Mouse (Mus musculus): ENCODE data around the gene D5Ertd579e.
A peak's percentile ranks its signal among the peaks of the same experiment; 100 is the strongest.

D5Ertd579e gene

DNA sequence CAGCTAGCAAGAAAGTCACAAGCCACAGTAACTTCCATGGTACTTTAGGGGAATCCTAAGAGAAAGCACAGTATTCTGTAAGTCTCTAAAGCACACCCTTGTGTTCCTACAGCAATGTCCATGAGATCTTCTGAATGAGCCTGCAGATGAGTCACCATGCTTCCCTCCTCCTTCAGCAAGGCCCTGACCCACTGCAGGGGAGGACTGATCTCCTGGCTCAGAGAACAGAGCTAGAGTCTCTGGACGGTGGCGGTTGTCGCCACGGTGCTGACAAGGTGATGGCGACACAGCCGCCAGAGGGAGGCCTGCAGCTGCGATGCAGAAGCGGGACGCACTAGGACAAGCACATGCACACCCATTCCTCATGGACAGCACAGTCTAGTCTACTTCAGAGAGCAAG lies 93.8 kb downstream of the D5Ertd579e start:
- no peak for DNase-seq (ENCODE audit: low spot score)

GRCm38 (mm10) chr5:36601492-36601891 lies 94.3 kb downstream of the D5Ertd579e start:
- DNase-seq (ENCODE audit: low spot score) = no peak

DNA sequence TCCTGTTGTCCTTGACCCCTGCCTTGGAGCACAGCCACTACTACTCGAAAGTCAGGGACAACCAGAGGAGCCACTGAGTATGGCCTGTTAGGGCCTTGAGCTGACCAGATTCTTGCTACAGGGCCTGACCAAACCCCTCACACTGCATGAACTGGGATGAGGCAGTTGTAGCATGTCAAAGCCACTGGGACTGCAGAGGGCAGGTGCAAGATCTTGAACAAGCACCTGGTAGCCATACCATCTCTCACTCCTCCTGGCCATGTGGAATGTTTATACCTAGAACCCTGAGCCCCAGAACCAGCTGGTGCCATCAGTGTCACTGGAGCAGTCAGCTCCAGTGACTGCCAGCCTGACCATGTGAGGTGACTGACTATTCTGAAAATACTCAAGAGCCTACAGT lies 96.9 kb downstream of the D5Ertd579e start:
- DNase-seq (ENCODE audit: low spot score) = no peak

- no peak for DNase-seq (ENCODE audit: low spot score)
Observed at GRCm38 (mm10) chr5:36597653-36598052, 98.2 kb downstream of the D5Ertd579e start.

GRCm38 (mm10) chr5:36596225-36596624 lies 99.6 kb downstream of the D5Ertd579e start:
- no peak for DNase-seq (ENCODE audit: low spot score)

- DNase-seq (ENCODE audit: low spot score) = no peak
Observed at GRCm38 (mm10) chr5:36595115-36595514, 100.7 kb downstream of the D5Ertd579e start.

DNA sequence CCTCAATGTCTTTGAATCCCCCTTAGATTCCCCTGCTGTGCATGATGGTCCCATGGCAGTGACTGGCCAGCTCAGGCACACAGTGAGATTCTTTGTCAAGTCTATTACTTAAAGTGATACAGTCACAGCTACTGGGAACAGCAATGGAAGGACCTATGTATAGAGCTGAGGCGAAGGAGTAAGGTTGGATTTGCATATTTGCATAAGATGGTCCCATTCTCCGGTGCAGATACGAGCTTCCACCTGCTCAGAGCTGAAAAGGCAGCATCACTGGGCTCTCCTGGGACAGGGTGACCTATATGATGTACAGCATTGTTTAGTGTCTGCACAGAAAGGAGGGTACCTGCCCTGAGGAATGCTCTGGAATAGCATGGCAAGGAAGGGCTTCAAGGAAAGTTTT lies 101.5 kb downstream of the D5Ertd579e start:
- no peak for DNase-seq (ENCODE audit: low spot score)

DNA sequence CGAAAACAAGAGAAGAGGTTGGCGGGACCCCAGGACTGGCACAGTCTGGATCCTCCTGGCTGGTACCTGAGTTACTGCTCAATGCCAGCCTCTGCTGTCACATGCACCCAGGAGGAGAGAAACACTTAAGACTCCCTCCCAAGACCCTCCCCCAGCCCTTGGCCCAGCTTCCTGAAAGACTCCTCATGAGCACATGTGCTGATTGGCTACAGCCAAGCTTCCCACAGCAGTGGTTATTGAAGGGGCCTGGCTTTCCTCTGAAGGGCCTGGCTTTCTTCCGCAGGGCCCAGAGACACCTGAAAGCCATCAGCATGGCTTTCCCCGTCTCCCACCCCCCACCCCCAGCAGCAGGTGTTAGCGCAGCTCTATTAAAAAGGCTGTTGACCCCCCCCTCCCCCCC lies 102.6 kb downstream of the D5Ertd579e start, which contains the start of gene Tbc1d14:
Gene Tbc1d14 (minus strand): TSS at position 101 of the 400 bp plus-strand sequence.
- no peak for DNase-seq (ENCODE audit: low spot score)

DNA sequence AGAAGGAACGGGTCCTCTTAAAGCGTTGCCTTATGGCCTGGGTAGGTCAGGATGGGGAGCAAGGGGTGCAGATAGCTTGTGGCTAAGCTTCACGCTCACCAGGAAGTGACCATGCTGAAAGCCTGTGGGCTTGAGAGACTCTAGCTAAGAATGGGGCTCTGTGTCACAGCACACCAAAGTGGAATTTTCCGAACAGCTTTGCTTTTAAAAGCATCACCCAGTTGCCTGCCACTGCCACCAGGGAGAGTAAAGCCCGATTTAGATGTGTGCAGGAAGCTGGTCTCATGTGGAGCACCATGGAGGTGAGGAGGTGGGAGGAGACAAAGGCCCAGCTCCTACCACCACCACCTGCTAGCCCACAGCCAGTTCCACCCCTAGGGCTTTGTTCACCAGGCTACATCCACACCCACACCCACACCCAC lies 105.3 kb downstream of the D5Ertd579e start:
- DNase-seq (ENCODE audit: low spot score) = no peak

GRCm38 (mm10) chr5:36584299-36584698 lies 111.5 kb downstream of the D5Ertd579e start:
- peak; percentile 13 for DNase-seq (ENCODE audit: low spot score)

- DNase-seq (ENCODE audit: low spot score) = peak; percentile 100
Observed at GRCm38 (mm10) chr5:36581924-36582642, 113.7 kb downstream of the D5Ertd579e start.

GRCm38 (mm10) chr5:36581259-36581923 lies 114.4 kb downstream of the D5Ertd579e start:
- DNase-seq (ENCODE audit: low spot score) = no peak

DNA sequence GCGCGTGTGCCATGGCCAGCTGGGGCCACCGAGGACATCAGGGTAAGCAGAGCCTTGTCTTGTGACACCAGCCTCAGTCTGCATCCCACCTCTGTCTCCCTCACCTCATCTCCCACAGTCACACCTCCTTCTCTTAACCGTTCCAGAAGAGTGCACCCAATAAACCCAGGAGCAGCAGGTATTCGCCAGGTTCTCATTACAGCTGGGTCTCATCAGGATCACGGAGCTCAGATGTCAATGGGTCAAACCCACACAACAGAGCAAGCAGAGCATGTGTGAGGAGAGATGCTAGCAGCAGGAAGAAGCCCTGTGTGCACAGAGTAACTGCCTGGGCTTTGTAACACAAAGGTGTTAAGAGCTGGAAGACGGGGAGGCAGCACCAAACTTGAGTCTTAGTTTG lies 115.9 kb downstream of the D5Ertd579e start:
- no peak for DNase-seq (ENCODE audit: low spot score)

GRCm38 (mm10) chr5:36578982-36579381 lies 116.8 kb downstream of the D5Ertd579e start:
- DNase-seq (ENCODE audit: low spot score) = no peak

DNA sequence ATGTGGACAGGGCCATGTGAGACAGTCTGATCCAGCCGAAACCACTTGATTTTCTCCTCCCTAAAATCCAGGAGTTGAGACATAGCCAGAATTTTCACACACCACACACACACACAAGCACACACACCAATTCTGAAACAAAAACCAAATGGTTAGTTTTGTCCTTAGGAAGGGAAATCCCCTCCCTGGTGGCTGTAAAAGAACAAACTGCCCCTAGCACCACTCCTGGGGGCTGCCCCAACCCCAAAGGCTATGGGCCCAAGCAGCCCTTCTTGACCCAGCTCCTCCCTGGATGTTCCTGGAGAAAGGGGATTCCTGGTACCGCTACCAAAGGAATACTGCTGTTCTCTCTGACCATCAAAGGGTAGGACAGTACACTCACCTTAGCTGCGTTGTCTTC lies 119.4 kb downstream of the D5Ertd579e start:
- no peak for DNase-seq (ENCODE audit: low spot score)

- DNase-seq (ENCODE audit: low spot score) = no peak
Observed at GRCm38 (mm10) chr5:36575745-36576144, 120.1 kb downstream of the D5Ertd579e start.

DNA sequence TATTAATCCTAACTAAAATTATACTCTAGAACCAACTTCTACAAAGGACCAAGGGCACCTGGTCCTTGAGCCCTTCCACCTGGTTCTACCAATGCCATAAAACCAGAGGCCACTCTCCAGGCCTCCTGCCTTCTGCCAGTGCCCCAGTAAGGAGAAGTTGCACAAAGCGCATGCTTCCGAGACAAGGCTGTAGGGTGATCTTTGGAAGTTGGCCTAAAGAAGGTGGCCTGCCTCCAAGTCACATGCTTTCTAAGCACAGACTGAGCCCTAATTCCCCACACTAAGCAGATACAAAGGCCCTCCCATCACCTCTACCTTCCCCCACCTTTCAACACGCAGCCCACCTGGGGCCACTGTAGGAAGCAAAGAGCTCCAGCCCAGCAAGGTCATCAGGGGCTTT lies 120.6 kb downstream of the D5Ertd579e start:
- DNase-seq (ENCODE audit: low spot score) = no peak

GRCm38 (mm10) chr5:36574147-36574870 lies 121.5 kb downstream of the D5Ertd579e start:
- DNase-seq (ENCODE audit: low spot score) = no peak

DNA sequence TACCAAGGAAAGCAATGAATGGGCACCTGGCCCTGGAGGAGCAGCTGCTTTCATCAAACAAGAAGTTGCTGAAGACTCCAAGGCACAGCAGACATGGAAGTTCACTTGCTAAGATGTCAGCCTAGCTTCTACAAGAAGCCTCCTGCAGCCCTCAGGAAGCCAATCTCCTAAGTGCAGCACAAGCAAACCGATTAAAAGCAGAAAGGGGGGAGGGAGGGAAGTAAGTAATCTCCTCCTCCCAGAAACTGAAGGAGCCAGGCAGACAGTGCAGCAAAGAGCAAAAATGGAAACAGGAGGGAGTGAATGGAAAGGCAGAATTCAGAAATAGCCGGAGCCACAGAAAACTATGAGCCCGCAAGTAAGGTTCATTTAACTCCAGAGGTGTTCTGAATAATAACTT lies 122.5 kb downstream of the D5Ertd579e start:
- DNase-seq (ENCODE audit: low spot score) = no peak

DNA sequence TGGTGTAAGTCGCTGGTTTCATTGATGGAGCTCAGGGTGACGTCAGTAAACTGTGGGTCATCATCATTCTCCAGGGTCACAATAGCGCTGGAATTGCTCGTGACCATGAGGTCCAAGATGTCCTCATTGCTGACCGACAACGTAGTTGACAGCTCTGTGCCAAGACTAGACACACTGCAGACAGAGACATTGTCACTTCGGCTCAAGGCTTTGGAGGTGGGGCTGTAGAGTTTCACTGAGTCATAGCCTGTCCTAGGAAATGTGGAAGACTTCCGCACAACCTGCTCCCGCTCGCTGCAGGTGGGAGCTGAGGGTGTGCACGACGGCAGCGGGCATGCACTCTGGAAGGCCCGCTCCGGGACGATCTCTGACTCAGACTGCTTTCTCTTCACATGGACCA lies 124.5 kb downstream of the D5Ertd579e start:
- DNase-seq (ENCODE audit: low spot score) = no peak

GRCm38 (mm10) chr5:36570546-36571245 lies 125.1 kb downstream of the D5Ertd579e start:
- DNase-seq (ENCODE audit: low spot score) = no peak

- no peak for DNase-seq (ENCODE audit: low spot score)
Observed at GRCm38 (mm10) chr5:36570098-36570497, 125.7 kb downstream of the D5Ertd579e start.
